Mouse (Mus musculus): ENCODE results near the gene Ndufb11. TPM values are rescaled to one million over a fixed set of nuclear protein-coding genes. Genes with fewer than 3 reads are reported as not detected.
A peak's percentile ranks its signal among the peaks of the same experiment; 100 is the strongest.

Gene Ndufb11
- total RNA-seq (2017), result 60.2 and 70.2 TPM in 2 replicates

- ATAC-seq (ENCODE audit: extremely low read depth, insufficient number of reproducible peaks, low FRiP score, poor library complexity, severe bottlenecking), result peak; percentile 96
Observed at GRCm38 (mm10) chrX:20617176-20617902, at the start of gene Ndufb11, which contains the start of gene Rbm10. Gene Ndufb11, minus strand, starts transcription at chrX:20617619. Gene Rbm10, plus strand, starts transcription at chrX:20617503.

GRCm38 (mm10) chrX:20663444-20663790, 46.0 kb upstream of the Ndufb11 start:
- no peak for ATAC-seq (ENCODE audit: extremely low read depth, insufficient number of reproducible peaks, low FRiP score, poor library complexity, severe bottlenecking)

- peak; percentile 88 for ATAC-seq (ENCODE audit: extremely low read depth, insufficient number of reproducible peaks, low FRiP score, poor library complexity, severe bottlenecking)
Observed at GRCm38 (mm10) chrX:20662716-20663443, 45.5 kb upstream of the Ndufb11 start.

DNA sequence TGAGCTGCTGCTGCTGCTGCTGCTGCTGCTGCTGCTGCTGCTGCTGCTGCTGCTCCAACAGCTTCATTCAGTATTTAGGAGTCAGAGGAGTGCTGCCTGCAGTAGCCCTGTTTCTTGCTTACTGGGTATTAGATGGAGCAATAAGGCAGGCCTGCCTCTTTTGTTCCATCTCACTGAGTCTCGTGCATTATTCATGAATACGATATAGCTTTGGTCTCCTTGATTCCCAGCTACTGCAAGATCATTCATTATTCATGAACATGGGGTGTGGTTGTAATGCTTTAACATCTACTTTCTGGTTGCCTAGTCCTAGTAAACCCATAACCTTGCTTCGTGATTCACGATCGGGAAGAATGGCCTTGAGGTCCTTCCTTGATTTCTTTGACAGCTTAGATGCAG, 44.9 kb upstream of the Ndufb11 start:
- ATAC-seq (ENCODE audit: extremely low read depth, insufficient number of reproducible peaks, low FRiP score, poor library complexity, severe bottlenecking), result no peak

DNA sequence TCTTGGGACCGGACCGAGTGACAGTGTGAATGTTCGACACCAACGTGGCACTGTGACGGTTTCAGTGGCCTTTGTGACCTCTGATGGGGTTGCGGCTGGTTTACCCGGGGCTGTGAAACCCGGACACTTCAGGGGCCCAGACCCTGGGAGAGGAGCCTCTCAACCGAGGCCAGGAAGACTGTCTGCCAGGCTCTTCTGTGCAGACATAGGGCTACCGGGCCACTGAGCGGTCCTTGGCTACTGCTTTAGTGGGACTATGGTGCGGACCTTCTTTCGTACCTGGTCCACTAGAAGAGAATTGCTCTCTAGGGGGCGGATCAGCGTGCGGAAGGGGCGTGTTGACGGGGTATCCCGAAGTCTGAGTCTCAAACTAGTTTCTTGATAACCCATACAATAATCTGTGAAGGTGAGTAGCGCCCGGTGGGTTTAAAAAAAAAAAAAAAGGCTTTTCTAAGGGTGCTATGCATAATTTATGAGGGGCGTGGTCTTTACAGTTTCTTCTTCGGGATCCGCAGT, 41.5 kb upstream of the Ndufb11 start:
- no peak for ATAC-seq (ENCODE audit: extremely low read depth, insufficient number of reproducible peaks, low FRiP score, poor library complexity, severe bottlenecking)

- ATAC-seq (ENCODE audit: extremely low read depth, insufficient number of reproducible peaks, low FRiP score, poor library complexity, severe bottlenecking), result peak; percentile 78
Observed at GRCm38 (mm10) chrX:20658026-20658652, 40.7 kb upstream of the Ndufb11 start, which contains the start of gene Uba1. Gene Uba1, plus strand, starts transcription at chrX:20658326.

DNA sequence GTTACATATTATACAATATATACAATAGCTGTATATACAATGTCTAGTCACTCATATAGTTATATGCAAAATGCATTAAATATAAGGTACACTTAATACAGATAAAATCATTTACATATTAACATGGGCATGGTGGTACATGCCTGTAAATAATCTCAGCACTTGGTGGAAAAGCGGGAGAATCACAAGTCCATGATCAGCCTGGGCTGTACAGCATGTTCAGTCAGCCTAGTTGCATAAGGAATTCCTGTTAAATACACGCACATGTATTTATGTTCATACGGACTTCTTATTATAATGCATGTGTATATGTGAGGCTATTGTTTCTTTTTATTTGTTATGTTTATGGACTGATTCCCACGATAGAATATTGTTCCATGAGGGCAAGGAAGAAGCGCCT, 40.2 kb upstream of the Ndufb11 start:
- no peak for ATAC-seq (ENCODE audit: extremely low read depth, insufficient number of reproducible peaks, low FRiP score, poor library complexity, severe bottlenecking)

GRCm38 (mm10) chrX:20644780-20645179, 27.4 kb upstream of the Ndufb11 start:
- no peak for ATAC-seq (ENCODE audit: extremely low read depth, insufficient number of reproducible peaks, low FRiP score, poor library complexity, severe bottlenecking)

DNA sequence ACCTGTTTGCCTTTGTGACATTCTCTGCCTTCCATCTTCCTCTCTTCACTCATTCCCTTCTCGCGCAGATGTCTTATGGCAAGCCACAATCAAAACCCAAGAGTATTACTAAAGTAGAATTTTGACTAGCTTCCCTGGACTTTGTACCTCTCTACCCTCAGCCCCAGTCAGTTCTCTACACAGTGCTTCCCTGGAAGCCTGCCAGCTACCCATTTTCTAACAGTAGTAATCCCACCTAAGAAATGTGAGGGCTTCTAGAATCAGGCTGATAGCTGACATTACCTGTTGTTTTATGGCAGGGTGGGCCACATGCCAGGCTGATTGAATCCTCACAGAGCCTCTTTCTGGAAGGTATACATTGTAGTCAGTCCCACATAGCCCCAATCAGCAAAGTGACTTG, 20.7 kb upstream of the Ndufb11 start:
- no peak for ATAC-seq (ENCODE audit: extremely low read depth, insufficient number of reproducible peaks, low FRiP score, poor library complexity, severe bottlenecking)

DNA sequence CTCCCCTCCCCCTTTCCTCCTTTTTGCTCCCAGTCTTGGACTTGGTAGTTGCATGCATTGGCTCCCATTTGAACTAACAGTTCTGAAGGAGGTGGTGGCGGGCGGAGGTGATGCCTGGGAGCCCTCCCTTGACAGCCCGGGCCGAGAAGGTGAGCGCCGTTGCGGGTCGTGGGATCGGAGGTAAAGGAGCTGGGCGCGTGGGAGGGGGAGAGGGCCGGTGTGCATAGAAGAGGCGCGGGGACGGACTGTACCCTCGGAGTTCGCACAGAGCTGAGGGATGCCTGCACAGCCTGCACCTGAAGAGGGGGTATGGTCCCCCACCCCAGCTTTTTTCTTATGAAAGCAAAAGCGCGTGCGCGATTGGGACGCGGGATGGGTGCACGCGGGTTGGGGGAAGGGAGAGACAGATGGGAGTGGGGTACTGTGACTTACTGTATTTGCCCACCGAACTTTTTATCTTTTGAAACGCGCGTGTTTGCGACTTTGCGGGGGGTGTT, 532 bp upstream of the Ndufb11 start:
- 0 out of 2 replicates have a peak, but pooled peaks have one; percentile 10 for ATAC-seq (ENCODE audit: extremely low read depth, insufficient number of reproducible peaks, low FRiP score, poor library complexity, severe bottlenecking)

GRCm38 (mm10) chrX:20616861-20617175, 601 bp downstream of the Ndufb11 start:
- ATAC-seq (ENCODE audit: extremely low read depth, insufficient number of reproducible peaks, low FRiP score, poor library complexity, severe bottlenecking), result no peak

DNA sequence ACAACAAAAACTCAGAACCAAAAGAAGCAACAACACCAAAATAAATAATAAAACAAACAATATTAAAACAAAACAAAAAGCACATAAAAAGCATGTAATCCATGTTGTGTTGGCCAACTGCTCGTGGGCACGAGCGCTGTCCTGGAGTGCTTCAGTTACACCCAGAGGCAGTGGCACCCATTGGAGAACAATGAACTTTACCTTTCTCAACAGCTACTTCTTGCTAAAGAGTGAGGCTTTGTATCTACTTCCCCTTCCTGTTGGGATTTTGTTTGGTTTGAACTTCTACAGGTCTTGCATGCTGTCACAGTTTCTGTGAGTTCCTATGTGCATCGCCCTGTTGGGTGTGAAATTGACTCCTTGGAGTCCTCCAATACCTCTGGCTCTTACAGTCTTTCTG, 8.9 kb downstream of the Ndufb11 start:
- no peak for ATAC-seq (ENCODE audit: extremely low read depth, insufficient number of reproducible peaks, low FRiP score, poor library complexity, severe bottlenecking)

DNA sequence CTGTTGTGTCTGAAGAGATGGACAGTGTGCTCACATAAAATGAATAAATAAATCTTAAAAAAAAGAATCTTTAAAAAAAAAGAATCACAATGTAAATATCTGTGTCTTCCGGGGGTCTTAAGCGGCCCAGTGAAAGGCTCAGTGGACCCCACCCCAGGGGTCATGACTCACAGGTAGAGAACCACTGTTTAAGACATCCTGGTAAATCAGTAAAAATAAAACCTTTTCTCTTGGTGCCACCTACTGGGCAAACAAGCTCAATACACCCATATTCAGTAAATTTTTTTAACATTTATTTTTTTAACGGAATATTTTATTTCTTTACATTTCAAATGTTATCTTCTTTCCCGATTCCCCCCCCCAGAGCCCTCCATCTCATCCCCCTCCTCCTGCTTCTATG, 29.5 kb downstream of the Ndufb11 start:
- no peak for ATAC-seq (ENCODE audit: extremely low read depth, insufficient number of reproducible peaks, low FRiP score, poor library complexity, severe bottlenecking)

DNA sequence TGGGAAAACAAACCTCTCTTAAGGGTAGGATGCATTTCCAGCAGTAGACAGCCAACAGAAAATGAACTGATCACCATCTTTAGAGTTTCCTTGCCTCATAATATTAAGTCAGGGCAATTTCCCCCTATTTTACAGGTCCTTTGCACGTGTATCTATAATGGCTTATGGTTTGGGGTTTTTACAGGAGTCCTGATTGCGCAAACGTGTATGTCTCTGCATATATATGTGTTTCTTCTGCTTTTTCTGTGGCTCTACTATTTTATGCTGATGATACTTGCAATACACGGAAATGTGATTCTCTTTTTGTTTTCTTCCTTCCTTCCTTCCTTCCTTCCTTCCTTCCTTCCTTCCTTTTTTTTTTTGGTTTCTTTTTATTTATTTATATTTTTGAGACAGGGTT, 43.5 kb downstream of the Ndufb11 start:
- no peak for ATAC-seq (ENCODE audit: extremely low read depth, insufficient number of reproducible peaks, low FRiP score, poor library complexity, severe bottlenecking)

GRCm38 (mm10) chrX:20572683-20573082, 44.7 kb downstream of the Ndufb11 start:
- no peak for ATAC-seq (ENCODE audit: extremely low read depth, insufficient number of reproducible peaks, low FRiP score, poor library complexity, severe bottlenecking)

DNA sequence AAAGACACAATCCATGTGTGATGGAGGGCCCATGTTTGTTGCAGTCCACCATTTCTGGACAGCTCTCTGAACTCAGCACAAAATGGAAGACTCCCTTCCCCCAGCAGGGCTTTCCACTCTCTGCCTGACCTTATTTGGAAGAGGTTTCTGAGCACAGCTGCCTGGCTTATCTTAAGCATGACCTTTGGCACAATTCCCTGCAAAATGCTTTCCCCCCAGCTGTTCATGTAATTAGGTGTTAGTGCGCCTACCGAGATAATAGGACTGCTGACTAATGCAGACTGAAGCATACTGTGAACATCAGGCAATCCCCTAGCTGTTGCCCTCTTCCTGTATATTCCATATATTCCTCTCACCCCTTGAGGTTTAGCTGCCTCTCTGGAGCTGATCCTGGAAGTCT, 46.4 kb downstream of the Ndufb11 start:
- no peak for ATAC-seq (ENCODE audit: extremely low read depth, insufficient number of reproducible peaks, low FRiP score, poor library complexity, severe bottlenecking)

Data from neutrophil, adult 5-6 weeks (primary cell).